Comparison of ENCODE assay signal across 9 mouse cellular contexts in the genomic region with DNA sequence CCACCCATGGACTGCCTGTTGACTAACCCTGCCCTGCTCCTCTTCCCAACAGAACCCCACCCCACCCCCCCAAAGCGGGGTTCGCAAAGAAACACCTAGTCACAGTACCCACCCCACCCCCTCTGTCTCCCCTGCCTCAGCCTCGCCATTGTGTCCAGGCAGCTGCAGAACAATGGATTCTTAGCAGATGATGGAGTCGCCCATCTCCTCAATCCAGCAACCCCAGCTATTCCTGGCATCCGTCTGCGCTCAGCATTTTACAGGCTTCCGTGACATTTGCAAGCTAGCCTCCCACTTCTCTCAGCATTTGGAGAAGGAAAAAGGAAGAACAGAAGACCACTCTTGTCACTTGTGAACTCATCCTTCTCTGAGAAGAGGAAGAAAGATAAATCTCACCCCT. TPM values are rescaled to one million over a fixed set of nuclear protein-coding genes. Genes with fewer than 3 reads are reported as not detected.
A peak's percentile ranks its signal among the peaks of the same experiment; 100 is the strongest.
DNase-seq lines count a peak whose midpoint lies in the region; ATAC-seq lines count a peak whose summit lies in the region.
"Had no signal": no experiment of that assay in that cellular context is flagged by ENCODE, and none has a peak within 500 bp of the region (broad histone marks: within the 10 kb centered on the region; RNA-seq: fewer than 3 reads in every experiment).

No protein-coding gene starts in this region.

- no peaks in the 10 kb centered on the region for H3K36me3 ChIP-seq in heart, embryonic 15.5 days
- no peaks in the 10 kb centered on the region for H3K36me3 ChIP-seq in embryonic facial prominence, embryonic 14.5 days (ENCODE audit: control insufficient read depth, insufficient read depth, low read length)
- no peaks in the 10 kb centered on the region for H3K36me3 ChIP-seq in midbrain, embryonic 10.5 days
- H3K36me3 ChIP-seq: stomach, embryonic 15.5 days had no signal

- H3K4me1 ChIP-seq in heart, embryonic 15.5 days (replicated peaks) = 0 out of 2 replicates have a peak, but pooled peaks cover 12% of the 10 kb centered on the region
- H3K4me1 ChIP-seq in embryonic facial prominence, embryonic 14.5 days (ENCODE audit: control insufficient read depth, insufficient read depth, low read length) = 0 out of 2 replicates have a peak, but pooled peaks cover 4% of the 10 kb centered on the region
- H3K4me1 ChIP-seq in midbrain, embryonic 10.5 days = peaks cover 10% of the 10 kb centered on the region
- H3K4me1 ChIP-seq: stomach, embryonic 15.5 days had no signal

- no peak overlapping the region for H3K9ac ChIP-seq in heart, embryonic 15.5 days
- no peak overlapping the region for H3K9ac ChIP-seq in embryonic facial prominence, embryonic 14.5 days (ENCODE audit: low read depth, low read length)
- H3K9ac ChIP-seq: stomach, embryonic 15.5 days had no signal

- H3K27me3 ChIP-seq in heart, embryonic 15.5 days = no peaks in the 10 kb centered on the region
- H3K27me3 ChIP-seq in embryonic facial prominence, embryonic 14.5 days (replicated peaks; ENCODE audit: control insufficient read depth, insufficient read depth, low read length) = no peaks in the 10 kb centered on the region
- H3K27me3 ChIP-seq in midbrain, embryonic 10.5 days (ENCODE audit: low read depth, poor library complexity, severe bottlenecking) = no peaks in the 10 kb centered on the region
- H3K27me3 ChIP-seq: stomach, embryonic 15.5 days had no signal

- DNase-seq in heart, adult 8-10 months (ENCODE audit: low spot score) = no peak
- DNase-seq in ES-CJ7 (ENCODE audit: low read depth, low spot score) = peak; percentile 76
- DNase-seq in embryonic facial prominence, embryonic 14.5 days (ENCODE audit: low spot score) = no peak
- peak; percentile 44 for DNase-seq in midbrain, embryonic 10.5 days (ENCODE audit: low spot score)
- no peak for DNase-seq in thymus, postnatal 0 days (ENCODE audit: low spot score)
- no peak for DNase-seq in cerebellum, postnatal 4 days (ENCODE audit: low spot score in 2 of 2)

- H3K27ac ChIP-seq in heart, embryonic 15.5 days = no peak overlapping the region
- no peak overlapping the region for H3K27ac ChIP-seq in embryonic facial prominence, embryonic 14.5 days (replicated peaks; ENCODE audit: low read depth, low read length)
- peak overlapping the region; percentile 73 for H3K27ac ChIP-seq in midbrain, embryonic 10.5 days (replicated peaks)
- H3K27ac ChIP-seq: stomach, embryonic 15.5 days had no signal

- ATAC-seq in heart, embryonic 15.5 days (replicated peaks; ENCODE audit: insufficient number of reproducible peaks, insufficient read depth, low FRiP score, low read depth) = no peak
- ATAC-seq in embryonic facial prominence, embryonic 14.5 days (ENCODE audit: low read depth) = no peak
- ATAC-seq in monocyte, adult 5-6 weeks (replicated peaks; ENCODE audit: insufficient number of reproducible peaks, low FRiP score, low TSS enrichment, poor library complexity, severe bottlenecking) = no peak

- WGBS in heart, embryonic 15.5 days = 19% methylated on average over 7 of the region's 7 CpGs
- 20% methylated on average over 7 of the region's 7 CpGs for WGBS in embryonic facial prominence, embryonic 14.5 days
- 9% methylated on average over 7 of the region's 7 CpGs for WGBS in midbrain, embryonic 10.5 days

- peak overlapping the region; percentile 19 for H3K4me2 ChIP-seq in heart, embryonic 15.5 days
- H3K4me2 ChIP-seq in embryonic facial prominence, embryonic 14.5 days (ENCODE audit: low read depth, low read length) = peak overlapping the region; percentile 33; the same call in 1 of the 2 replicates
- H3K4me2 ChIP-seq: stomach, embryonic 15.5 days had no signal

- no peaks in the 10 kb centered on the region for H3K9me3 ChIP-seq in heart, embryonic 15.5 days (replicated peaks)
- no peaks in the 10 kb centered on the region for H3K9me3 ChIP-seq in embryonic facial prominence, embryonic 14.5 days (ENCODE audit: control insufficient read depth, low read length)
- no peaks in the 10 kb centered on the region for H3K9me3 ChIP-seq in midbrain, embryonic 10.5 days (replicated peaks)
- H3K9me3 ChIP-seq: stomach, embryonic 15.5 days had no signal

- no peak overlapping the region for H3K4me3 ChIP-seq in heart, embryonic 15.5 days
- no peak overlapping the region for H3K4me3 ChIP-seq in embryonic facial prominence, embryonic 14.5 days (ENCODE audit: low read depth, low read length)
- H3K4me3 ChIP-seq in midbrain, embryonic 10.5 days = peak overlapping the region; percentile 39
- H3K4me3 ChIP-seq: stomach, embryonic 15.5 days had no signal

RNA-seq across cellular contexts. Expression of gene Fam136a, which starts 21.8 kb away (rescaled TPM):
- 78.0 and 87.2 TPM in 2 replicates for polyA plus RNA-seq in heart, embryonic 15.5 days (2015; fragmentation: Nextera tagmentation; extraction: Ambion mirVana)
- 10 to 100 TPM; 24.7 to 28.7 (median 25.4) TPM for total RNA-seq in heart, adult 8-10 months (2022)
- 118 and 124 TPM in 2 replicates for polyA plus RNA-seq in embryonic facial prominence, embryonic 14.5 days (2014; fragmentation: Nextera tagmentation; extraction: Ambion mirVana)
- polyA plus RNA-seq in midbrain, embryonic 10.5 days (2016; fragmentation: Nextera tagmentation; extraction: Ambion mirVana) = 169 and 196 TPM in 2 replicates
- 77.1 and 83.0 TPM in 2 replicates for polyA plus RNA-seq in thymus, postnatal 0 days (2015; fragmentation: Nextera tagmentation; extraction: Ambion mirVana)
- 10.1 to 17.5 TPM (median 14.1 TPM) in 3 replicates for total RNA-seq in monocyte, adult 5-6 weeks (2017)

RNA-seq across cellular contexts. Expression of gene Snrpg, which starts 27.4 kb away (rescaled TPM):
- 261 and 274 TPM in 2 replicates for polyA plus RNA-seq in heart, embryonic 15.5 days (2015; fragmentation: Nextera tagmentation; extraction: Ambion mirVana)
- total RNA-seq in heart, adult 8-10 months (2022) = 10 to 100 TPM; 37.0 to 60.8 (median 40.2) TPM
- 561 and 600 TPM in 2 replicates for polyA plus RNA-seq in embryonic facial prominence, embryonic 14.5 days (2014; fragmentation: Nextera tagmentation; extraction: Ambion mirVana)
- polyA plus RNA-seq in midbrain, embryonic 10.5 days (2016; fragmentation: Nextera tagmentation; extraction: Ambion mirVana) = 799 and 889 TPM in 2 replicates
- polyA plus RNA-seq in thymus, postnatal 0 days (2015; fragmentation: Nextera tagmentation; extraction: Ambion mirVana) = 649 and 709 TPM in 2 replicates
- total RNA-seq in monocyte, adult 5-6 weeks (2017) = 46.0 to 69.5 TPM (median 61.3 TPM) in 3 replicates

RNA-seq across cellular contexts. Expression of gene Pcyox1, which starts 53.3 kb away (rescaled TPM):
- 49.8 and 54.7 TPM in 2 replicates for polyA plus RNA-seq in heart, embryonic 15.5 days (2015; fragmentation: Nextera tagmentation; extraction: Ambion mirVana)
- total RNA-seq in heart, adult 8-10 months (2022) = 10 to 100 TPM; 68.7 to 96.5 (median 89.3) TPM
- polyA plus RNA-seq in embryonic facial prominence, embryonic 14.5 days (2014; fragmentation: Nextera tagmentation; extraction: Ambion mirVana) = 80.5 and 95.2 TPM in 2 replicates
- polyA plus RNA-seq in midbrain, embryonic 10.5 days (2016; fragmentation: Nextera tagmentation; extraction: Ambion mirVana) = 87.9 and 110 TPM in 2 replicates
- polyA plus RNA-seq in thymus, postnatal 0 days (2015; fragmentation: Nextera tagmentation; extraction: Ambion mirVana) = 28.8 and 32.8 TPM in 2 replicates
- 31.6 to 40.4 TPM (median 36.6 TPM) in 3 replicates for total RNA-seq in monocyte, adult 5-6 weeks (2017)

Comparison
In these comparisons a context has a peak if more than half of its experiments do, and no peak if none do; other contexts are left out.
1. DNase-seq: peak in ES-CJ7 (single experiment) and midbrain, embryonic 10.5 days (single experiment); none in heart, adult 8-10 months (single experiment), embryonic facial prominence, embryonic 14.5 days (single experiment), thymus, postnatal 0 days (single experiment) and cerebellum, postnatal 4 days (0 of 2).